ENCODE assay signal across 26 mouse cellular contexts in genomic region chr6:127923296-127923695, GRCm38 (mm10). TPM values are rescaled to one million over a fixed set of nuclear protein-coding genes. Genes with fewer than 3 reads are reported as not detected.
"Had no signal": no experiment of that assay in that cellular context is flagged by ENCODE, and none has a peak within 500 bp of the region (broad histone marks: within the 10 kb centered on the region; RNA-seq: fewer than 3 reads in every experiment).

No protein-coding gene starts in this region.

- H3K4me1 ChIP-seq: intestine, embryonic 15.5 days; liver, embryonic 12.5 days had no signal

- H3K9me3 ChIP-seq: heart, embryonic 10.5 days; heart, embryonic 12.5 days; hindbrain, embryonic 10.5 days; hindbrain, embryonic 12.5 days; intestine, embryonic 15.5 days; limb, embryonic 13.5 days; limb, embryonic 15.5 days; liver, embryonic 12.5 days had no signal

- DNase-seq: gastrocnemius, postnatal 14 days; heart, adult 18-20 months; heart, postnatal 10 days; heart, postnatal 4 days; kidney, adult 18-20 months; kidney, adult 8-10 months; kidney, postnatal 10 days; kidney, postnatal 25 days; layer of hippocampus, adult 9-11 months; layer of hippocampus, postnatal 36 days had no signal

- H3K36me3 ChIP-seq: heart, embryonic 10.5 days; heart, embryonic 12.5 days; hindbrain, embryonic 10.5 days; intestine, embryonic 15.5 days; liver, embryonic 12.5 days had no signal

- H3K27ac ChIP-seq: heart, embryonic 10.5 days; hindbrain, embryonic 10.5 days; hindbrain, embryonic 12.5 days; hindbrain, embryonic 14.5 days; intestine, embryonic 15.5 days; left cerebral cortex, adult 2 months; limb, embryonic 13.5 days; limb, embryonic 15.5 days; liver, embryonic 12.5 days; liver, embryonic 14.5 days had no signal

- H3K4me3 ChIP-seq: heart, embryonic 10.5 days; heart, embryonic 12.5 days; hindbrain, embryonic 10.5 days; hindbrain, embryonic 12.5 days; intestine, embryonic 15.5 days; left cerebral cortex, adult 2 months; limb, embryonic 13.5 days; limb, embryonic 15.5 days; liver, embryonic 12.5 days had no signal

- ATAC-seq: hindbrain, embryonic 16.5 days; inflammation-experienced regulatory T-cells, adult 6 months; intestine, embryonic 15.5 days; intestine, postnatal 0 days; liver, embryonic 12.5 days had no signal

- H3K9ac ChIP-seq: heart, embryonic 12.5 days; hindbrain, embryonic 12.5 days; hindbrain, embryonic 14.5 days; intestine, embryonic 15.5 days; limb, embryonic 13.5 days; limb, embryonic 15.5 days; liver, embryonic 12.5 days; liver, embryonic 14.5 days had no signal

- H3K27me3 ChIP-seq: intestine, embryonic 15.5 days; limb, embryonic 15.5 days had no signal

- H3K4me2 ChIP-seq: heart, embryonic 12.5 days; hindbrain, embryonic 12.5 days; hindbrain, embryonic 14.5 days; intestine, embryonic 15.5 days; limb, embryonic 13.5 days; limb, embryonic 15.5 days; liver, embryonic 12.5 days had no signal

RNA-seq across cellular contexts. Expression of gene Tspan11, which starts 35.9 kb away (rescaled TPM):
- total RNA-seq: granulocyte monocyte progenitor cell, adult 5-6 weeks had no signal
- polyA plus RNA-seq: inflammation-experienced regulatory T-cells, adult 6 months; liver, adult 2 months had no signal
